Mouse (Mus musculus): ENCODE measurements around the gene Fzd2.

DNA sequence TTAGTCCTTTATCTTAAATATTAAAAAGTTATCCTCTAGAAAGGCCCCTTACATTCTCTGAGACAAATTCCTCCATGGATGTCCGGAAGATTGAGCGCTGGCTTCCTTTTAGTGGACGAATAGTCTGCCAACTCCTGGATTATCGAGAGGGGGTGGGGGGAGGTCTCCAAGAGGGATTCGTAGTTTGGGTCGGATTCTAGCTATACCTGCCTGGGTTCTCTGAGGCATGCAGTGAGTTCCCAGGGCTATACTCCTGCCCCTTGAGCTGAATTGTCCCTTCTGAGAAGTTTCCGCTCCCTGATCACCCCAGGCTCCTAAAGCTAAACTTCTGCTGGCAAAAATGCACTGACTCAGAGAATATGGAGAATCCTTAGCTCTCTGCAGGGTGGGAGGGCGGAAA is 5.3 kb downstream of the Fzd2 start:
- TF ChIP-seq POLR2A (IDR thresholded peaks at IDR 0.05; ENCODE audit: borderline replicate concordance, insufficient read depth, low read length) = no peak
- no peak for TF ChIP-seq CTCF (IDR thresholded peaks at IDR 0.05; ENCODE audit: borderline replicate concordance, insufficient read depth, low read depth, low read length)
